Mouse (Mus musculus) stomach, postnatal 0 days (tissue): Measurements from ENCODE around the gene Cxcl9.

Source experiments
- CTCF ChIP-seq: IDR thresholded peaks from 2 replicates; pipeline ENCODE4 v1.5.1; 2016; ENCODE audit warnings: antibody characterized with exemption, low read depth, mild to moderate bottlenecking, moderate library complexity
- EP300 ChIP-seq: optimal IDR thresholded peaks from 2 replicates; pipeline ENCODE3; 2016; ENCODE audit warnings: antibody characterized with exemption

DNA sequence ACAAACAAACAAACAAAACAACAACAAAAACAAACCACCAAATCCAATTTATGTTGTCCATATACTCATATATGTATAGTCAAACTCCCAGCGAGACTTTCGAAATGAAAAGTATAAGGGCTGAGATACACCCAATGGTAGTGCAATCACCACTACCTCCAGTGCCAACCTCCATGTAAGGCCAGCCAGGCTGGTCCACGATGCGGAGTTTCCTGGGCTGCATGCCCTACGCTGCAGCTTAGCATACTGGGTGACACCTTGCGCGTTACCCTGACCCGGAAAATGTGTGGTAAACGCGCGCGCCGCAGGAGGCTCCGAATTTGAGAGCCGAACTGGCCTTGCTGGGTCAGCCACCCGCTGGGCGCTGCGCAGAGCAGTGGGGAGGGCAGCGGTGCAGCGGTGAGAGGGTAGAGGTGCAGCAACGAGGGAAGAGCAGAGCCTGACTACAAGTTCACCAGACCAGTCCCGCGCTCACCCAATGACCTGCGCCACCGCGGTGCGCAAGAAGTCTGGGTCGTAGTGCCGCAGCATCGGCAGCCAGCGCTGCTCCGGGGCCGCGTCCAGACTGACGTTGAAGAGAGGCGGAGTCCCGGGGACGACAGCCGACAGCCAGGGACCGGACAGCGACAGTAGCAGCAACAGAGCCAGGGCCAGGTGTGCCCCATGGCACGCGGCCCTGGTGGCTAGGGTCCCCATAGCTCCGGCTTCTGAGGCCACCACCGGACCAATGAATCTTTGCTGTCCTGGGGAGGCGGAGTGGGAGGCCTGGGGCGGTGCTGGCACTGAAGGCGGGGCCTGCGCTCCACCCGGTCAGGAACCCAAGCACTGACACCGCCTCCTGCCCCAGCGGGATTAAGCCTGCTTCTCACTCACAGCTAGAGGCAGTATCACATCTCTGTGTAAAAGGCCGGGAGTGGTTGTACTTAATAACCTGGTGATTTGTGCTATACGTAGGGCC lies 50.2 kb downstream of the Cxcl9 start, which contains the start of gene Naaa:
- peak; percentile 71 for TF ChIP-seq CTCF
- TF ChIP-seq EP300 = no peak
